Mouse (Mus musculus) forebrain, embryonic 12.5 days (tissue): Measurements from ENCODE around the gene Scml4. TPM values are rescaled to one million over a fixed set of nuclear protein-coding genes. Genes with fewer than 3 reads are reported as not detected.

ENCODE experiments used
- ATAC-seq: fragments of 200-750 bp; cut with Nextera tagmentation; 2 replicates; pipeline ENCODE4 v1.8.0; 2017; ENCODE audit warnings: moderate TSS enrichment; ENCODE audit not compliant: low FRiP score
- H3K27ac ChIP-seq: fragments of 300-500 bp; sonication (generic); 2 replicates; pipeline ENCODE4 v1.5.1; 2016; ENCODE audit warnings: mild to moderate bottlenecking
- H3K27me3 ChIP-seq: fragments of 300-500 bp; sonication (generic); 2 replicates; pipeline ENCODE4 v1.6.1; 2016; ENCODE audit warnings: mild to moderate bottlenecking
- H3K36me3 ChIP-seq: fragments of 300-500 bp; sonication (generic); replicated peaks from 2 replicates; pipeline ENCODE4 v1.6.1; 2016; ENCODE audit warnings: mild to moderate bottlenecking
- H3K4me1 ChIP-seq: fragments of 300-500 bp; sonication (generic); 2 replicates; pipeline ENCODE4 v1.6.1; 2016
- H3K4me2 ChIP-seq: fragments of 300-500 bp; sonication (generic); 2 replicates; pipeline ENCODE4 v1.6.1; 2016; ENCODE audit warnings: mild to moderate bottlenecking, moderate library complexity
- H3K4me3 ChIP-seq: fragments of 300-500 bp; sonication (generic); replicated peaks from 2 replicates; pipeline ENCODE4 v1.5.1; 2016; ENCODE audit warnings: mild to moderate bottlenecking
- H3K9ac ChIP-seq: fragments of 300-500 bp; sonication (generic); 2 replicates; pipeline ENCODE4 v1.6.1; 2016; ENCODE audit warnings: mild to moderate bottlenecking
- H3K9me3 ChIP-seq: fragments of 300-500 bp; sonication (generic); 2 replicates; pipeline ENCODE4 v1.6.1; 2016
- WGBS: fragments of 180-500 bp; shearing (Covaris S2); methylation state at CpG from one replicate; pipeline ENCODE4 v1.1.7; 2016; 5-methylcytosine and 5-hydroxymethylcytosine counted together
- polyA plus RNA-seq: library from polyadenylated mRNA; unstranded; fragments of >200 nt; fragmentation: Nextera tagmentation; extraction: Ambion mirVana; gene quantifications from 2 replicates; pipeline ENCODE4 v1.2.1, GENCODE M21; 2016

Scml4 gene
- polyA plus RNA-seq, 1 experiment from 2014 or later: 3.0 TPM

- Histone ChIP-seq H3K9ac (no peak overlapping the region), H3K4me3 (no peak overlapping the region), H3K4me2 (no peak overlapping the region), H3K27me3 (peaks cover 12% of the 10 kb centered on the region), H3K9me3 (no peaks in the 10 kb centered on the region), H3K27ac (no peak overlapping the region), H3K4me1 (peaks cover 14% of the 10 kb centered on the region), H3K36me3 (no peaks in the 10 kb centered on the region)
- WGBS: 71% methylated on average over 6 of the region's 6 CpGs
- ATAC-seq: no peak
Measured at GRCm38 (mm10) chr10:42961771-42962170, 101.6 kb downstream of the Scml4 start.

DNA sequence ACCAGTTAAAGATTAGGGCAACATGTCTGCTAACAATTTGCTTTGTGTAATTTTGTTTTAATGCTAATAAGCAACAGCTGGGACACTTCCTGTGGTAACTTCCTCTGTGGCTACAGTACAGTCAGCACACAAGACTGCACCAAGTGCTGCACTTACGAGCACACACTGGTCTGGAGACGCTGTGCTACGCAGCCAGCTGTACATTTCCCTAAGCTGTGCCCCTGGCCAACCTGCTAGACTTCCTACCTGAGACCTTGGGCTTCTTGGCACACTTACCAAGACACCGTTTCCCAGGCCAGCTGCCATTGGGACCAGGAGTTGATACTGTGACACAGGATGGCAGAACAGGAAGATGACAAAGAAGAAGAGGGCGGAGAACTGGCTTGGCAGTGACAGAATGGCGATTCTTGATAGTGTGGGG lies 102.0 kb downstream of the Scml4 start:
- H3K4me2 ChIP-seq: no peak overlapping the region
- ATAC-seq: no peak
- H3K9ac ChIP-seq: no peak overlapping the region
- H3K36me3 ChIP-seq: no peaks in the 10 kb centered on the region
- H3K27ac ChIP-seq: no peak overlapping the region
- peaks cover 7% of the 10 kb centered on the region for H3K27me3 ChIP-seq
- WGBS: 85% methylated on average over 6 of the region's 6 CpGs
- H3K4me1 ChIP-seq: peaks cover 14% of the 10 kb centered on the region
- H3K4me3 ChIP-seq: no peak overlapping the region
- H3K9me3 ChIP-seq: no peaks in the 10 kb centered on the region

DNA sequence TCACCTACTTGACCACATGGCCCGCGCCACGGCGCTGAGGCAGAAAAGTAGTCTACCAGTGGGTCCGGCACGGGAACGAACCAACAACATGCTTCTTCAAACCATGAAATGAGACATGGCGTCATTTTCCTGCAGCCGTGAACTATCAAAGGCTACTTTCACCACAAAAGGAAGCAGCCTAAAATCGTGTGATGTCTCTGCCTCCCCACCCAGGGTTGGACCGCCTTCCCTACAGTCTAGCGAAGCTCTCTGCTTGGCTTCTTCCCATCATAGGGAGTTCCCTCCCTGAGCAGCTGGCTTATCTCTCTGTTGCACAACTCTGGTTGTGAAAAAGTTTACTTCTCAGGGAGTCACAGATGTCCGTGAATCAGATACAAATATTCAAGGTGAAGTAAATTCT lies 102.5 kb downstream of the Scml4 start:
- H3K27ac ChIP-seq: no peak overlapping the region
- H3K36me3 ChIP-seq: no peaks in the 10 kb centered on the region
- H3K9ac ChIP-seq: no peak overlapping the region
- WGBS: 94% methylated on average over 13 of the region's 13 CpGs
- no peaks in the 10 kb centered on the region for H3K9me3 ChIP-seq
- no peak for ATAC-seq
- H3K27me3 ChIP-seq: peaks cover 3% of the 10 kb centered on the region
- no peak overlapping the region for H3K4me3 ChIP-seq
- no peak overlapping the region for H3K4me2 ChIP-seq
- peaks cover 14% of the 10 kb centered on the region for H3K4me1 ChIP-seq

DNA sequence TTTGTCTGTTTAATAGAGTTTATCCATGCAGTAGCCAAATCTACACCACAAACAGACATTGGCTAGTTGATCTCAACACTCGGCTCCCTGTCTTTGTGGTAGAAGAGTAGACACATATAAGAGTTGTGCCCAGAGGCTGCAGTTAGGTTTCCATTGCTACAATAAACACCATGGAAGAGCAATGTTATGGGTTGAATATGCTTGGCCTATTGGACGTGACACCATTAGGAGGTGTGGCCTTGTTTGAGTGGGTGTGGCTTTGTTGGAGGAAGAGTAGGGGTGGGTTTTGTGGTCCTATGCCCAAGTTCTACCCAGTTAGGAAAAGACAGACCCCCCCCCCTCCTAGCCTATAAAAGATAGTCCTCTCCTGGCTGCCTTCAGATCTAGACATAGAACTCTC lies 102.9 kb downstream of the Scml4 start:
- no peak overlapping the region for H3K4me3 ChIP-seq
- H3K27ac ChIP-seq: no peak overlapping the region
- 91% methylated on average over 2 of the region's 2 CpGs for WGBS
- H3K36me3 ChIP-seq: no peaks in the 10 kb centered on the region
- no peak overlapping the region for H3K9ac ChIP-seq
- H3K9me3 ChIP-seq: no peaks in the 10 kb centered on the region
- H3K27me3 ChIP-seq: no peaks in the 10 kb centered on the region
- no peak for ATAC-seq
- no peak overlapping the region for H3K4me2 ChIP-seq
- peaks cover 11% of the 10 kb centered on the region for H3K4me1 ChIP-seq

DNA sequence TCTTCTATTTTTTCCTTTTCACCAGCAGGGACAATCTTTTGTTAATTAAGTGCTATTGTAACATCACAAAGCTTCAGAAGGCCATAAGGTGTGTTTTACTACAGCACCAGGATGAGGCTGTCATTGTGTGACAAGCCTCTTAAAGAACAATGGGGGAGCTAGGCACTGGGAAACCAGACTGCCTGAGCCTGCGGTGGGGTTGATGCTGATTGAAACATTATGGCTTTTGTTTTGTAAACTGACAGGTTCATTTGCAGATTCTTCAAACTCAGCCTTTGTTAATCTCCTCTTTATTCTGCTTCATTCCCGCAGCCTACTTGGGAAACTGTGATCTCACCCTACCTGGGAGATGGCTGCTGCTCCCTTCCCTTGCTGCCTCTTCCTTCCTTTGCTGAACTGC lies 108.2 kb downstream of the Scml4 start:
- H3K4me1 ChIP-seq: peaks cover 20% of the 10 kb centered on the region
- no peak overlapping the region for H3K4me2 ChIP-seq
- H3K36me3 ChIP-seq: no peaks in the 10 kb centered on the region
- H3K27ac ChIP-seq: 0 out of 2 replicates have a peak overlapping the region, but pooled peaks have one; percentile 46
- 2% methylated on average over 2 of the region's 2 CpGs for WGBS
- H3K9me3 ChIP-seq: no peaks in the 10 kb centered on the region
- no peak overlapping the region for H3K4me3 ChIP-seq
- no peak for ATAC-seq
- no peaks in the 10 kb centered on the region for H3K27me3 ChIP-seq
- no peak overlapping the region for H3K9ac ChIP-seq

- H3K9me3 ChIP-seq: no peaks in the 10 kb centered on the region
- no peak overlapping the region for H3K27ac ChIP-seq
- no peak overlapping the region for H3K9ac ChIP-seq
- H3K36me3 ChIP-seq: no peaks in the 10 kb centered on the region
- H3K27me3 ChIP-seq: peaks cover 14% of the 10 kb centered on the region
- H3K4me3 ChIP-seq: no peak overlapping the region
- WGBS: 27% methylated on average over 18 of the region's 18 CpGs
- peaks cover 20% of the 10 kb centered on the region for H3K4me1 ChIP-seq
- 0 out of 2 replicates have a peak overlapping the region, but pooled peaks have one; percentile 0 for H3K4me2 ChIP-seq
- ATAC-seq: peak; percentile 69
Measured at GRCm38 (mm10) chr10:42972504-42973172, 112.5 kb downstream of the Scml4 start.

DNA sequence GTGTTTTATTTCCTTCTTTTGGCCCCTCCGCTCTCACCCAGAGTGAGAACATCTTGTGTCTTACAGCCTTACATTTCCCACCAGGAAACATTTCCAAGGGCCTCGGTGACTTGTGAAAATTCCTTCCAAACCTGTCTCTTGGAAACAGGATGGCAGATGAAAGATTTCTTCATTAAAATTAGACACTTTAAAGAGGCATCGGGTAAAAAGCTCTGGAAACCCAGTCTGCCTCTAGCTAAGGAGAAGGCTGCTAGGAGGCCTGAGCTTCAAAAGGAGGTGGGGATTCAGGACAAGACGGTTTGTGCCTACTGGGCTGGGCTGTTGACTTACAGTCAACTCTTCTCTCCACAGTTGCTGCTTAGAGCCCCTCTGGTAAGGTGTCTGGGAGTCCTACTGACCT lies 113.4 kb downstream of the Scml4 start:
- no peak overlapping the region for H3K4me2 ChIP-seq
- WGBS: 71% methylated on average over 4 of the region's 4 CpGs
- no peaks in the 10 kb centered on the region for H3K9me3 ChIP-seq
- H3K9ac ChIP-seq: no peak overlapping the region
- H3K27ac ChIP-seq: no peak overlapping the region
- no peak for ATAC-seq
- H3K36me3 ChIP-seq: no peaks in the 10 kb centered on the region
- peaks cover 14% of the 10 kb centered on the region for H3K27me3 ChIP-seq
- H3K4me1 ChIP-seq: peaks cover 16% of the 10 kb centered on the region
- no peak overlapping the region for H3K4me3 ChIP-seq

DNA sequence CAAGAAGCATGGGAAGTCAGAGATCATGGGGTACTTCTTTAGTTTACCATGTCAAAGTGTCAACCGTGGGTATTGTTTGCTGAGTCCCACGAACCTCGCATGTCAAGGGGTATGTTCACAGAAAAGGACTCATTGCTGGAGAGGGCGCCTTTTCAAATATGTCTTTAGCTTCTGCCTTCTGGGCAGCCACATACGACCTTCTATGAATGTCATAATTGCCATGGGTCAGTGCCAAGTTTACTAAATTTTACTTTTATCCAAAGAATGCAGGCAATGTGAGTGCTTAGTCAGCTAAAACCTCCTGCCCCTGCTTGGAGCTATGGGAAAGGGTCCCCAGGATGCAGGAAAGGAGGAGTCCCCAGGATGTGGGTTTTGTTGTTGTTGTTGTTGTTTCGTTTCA lies 116.4 kb downstream of the Scml4 start:
- Histone ChIP-seq H3K36me3 (no peaks in the 10 kb centered on the region), H3K9ac (no peak overlapping the region), H3K27me3 (peaks cover 21% of the 10 kb centered on the region), H3K9me3 (no peaks in the 10 kb centered on the region), H3K4me2 (no peak overlapping the region), H3K4me1 (no peaks in the 10 kb centered on the region; the same call in 1 of the 2 replicates), H3K27ac (no peak overlapping the region), H3K4me3 (no peak overlapping the region)
- ATAC-seq: no peak
- WGBS: 86% methylated on average over 6 of the region's 6 CpGs

DNA sequence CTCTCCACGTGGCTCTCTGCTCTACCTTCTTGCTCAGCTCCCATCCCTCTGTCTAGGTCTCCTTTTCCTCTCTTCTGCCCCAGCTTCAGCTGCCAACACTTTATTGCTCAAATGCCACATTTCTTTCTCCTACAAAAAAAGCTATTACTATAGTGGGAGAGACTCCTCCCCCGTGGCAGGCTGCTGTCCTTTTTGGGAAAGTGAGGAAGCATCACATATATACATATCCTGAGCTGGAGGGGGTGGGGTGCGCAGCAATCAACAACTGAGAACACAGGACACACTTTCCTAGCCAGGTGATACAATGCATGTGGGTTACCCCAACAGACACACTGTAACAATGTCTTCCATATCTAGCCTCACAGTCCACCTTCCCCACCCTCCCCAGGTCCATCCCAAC lies 118.2 kb downstream of the Scml4 start:
- no peak overlapping the region for H3K27ac ChIP-seq
- no peaks in the 10 kb centered on the region for H3K9me3 ChIP-seq
- H3K4me2 ChIP-seq: no peak overlapping the region
- 57% methylated on average over 3 of the region's 3 CpGs for WGBS
- H3K4me1 ChIP-seq: no peaks in the 10 kb centered on the region; the same call in 1 of the 2 replicates
- H3K4me3 ChIP-seq: no peak overlapping the region
- peaks cover 21% of the 10 kb centered on the region for H3K27me3 ChIP-seq
- H3K9ac ChIP-seq: no peak overlapping the region
- no peak for ATAC-seq
- no peaks in the 10 kb centered on the region for H3K36me3 ChIP-seq

- WGBS: 70% methylated on average over 7 of the region's 7 CpGs
- Histone ChIP-seq H3K4me2 (no peak overlapping the region), H3K9ac (no peak overlapping the region), H3K36me3 (no peaks in the 10 kb centered on the region), H3K9me3 (no peaks in the 10 kb centered on the region), H3K4me1 (no peaks in the 10 kb centered on the region; the same call in 1 of the 2 replicates), H3K27ac (no peak overlapping the region), H3K27me3 (0 out of 2 replicates have a peak, but pooled peaks cover 7% of the 10 kb centered on the region), H3K4me3 (no peak overlapping the region)
- ATAC-seq: no peak
Measured at GRCm38 (mm10) chr10:42980999-42981757, 121.0 kb downstream of the Scml4 start.

DNA sequence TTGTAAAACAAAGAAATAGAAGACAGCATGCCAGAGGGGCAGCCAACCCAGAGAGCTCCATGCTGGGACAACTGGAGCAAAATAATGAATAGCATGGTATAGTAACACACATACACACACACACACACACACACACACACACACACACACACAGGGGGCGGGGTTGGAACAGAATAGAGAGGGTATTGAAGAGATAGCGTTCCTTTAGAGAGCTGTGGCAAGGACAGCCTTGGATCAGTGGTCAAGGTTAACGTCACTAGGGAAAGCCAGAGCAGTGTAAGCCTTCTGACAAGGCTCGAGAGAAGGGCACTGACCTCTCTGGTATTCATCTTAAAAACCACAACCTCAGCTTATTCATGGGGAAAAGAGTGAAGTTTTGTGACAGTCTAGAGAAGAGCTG lies 124.7 kb downstream of the Scml4 start:
- 0 out of 2 replicates have a peak, but pooled peaks cover 2% of the 10 kb centered on the region for H3K27me3 ChIP-seq
- no peak overlapping the region for H3K4me3 ChIP-seq
- no peaks in the 10 kb centered on the region for H3K9me3 ChIP-seq
- WGBS: 68% methylated on average over 4 of the region's 4 CpGs
- no peak overlapping the region for H3K27ac ChIP-seq
- ATAC-seq: no peak
- H3K4me1 ChIP-seq: peaks cover 5% of the 10 kb centered on the region; the same call in 1 of the 2 replicates
- no peak overlapping the region for H3K4me2 ChIP-seq
- H3K36me3 ChIP-seq: no peaks in the 10 kb centered on the region
- no peak overlapping the region for H3K9ac ChIP-seq

GRCm38 (mm10) chr10:42987594-42988052 lies 127.5 kb downstream of the Scml4 start:
- H3K4me1 ChIP-seq: peaks cover 13% of the 10 kb centered on the region; the same call in 1 of the 2 replicates
- no peaks in the 10 kb centered on the region for H3K36me3 ChIP-seq
- peaks cover 4% of the 10 kb centered on the region; the same call in 1 of the 2 replicates for H3K27me3 ChIP-seq
- ATAC-seq: peak; percentile 67
- no peak overlapping the region for H3K27ac ChIP-seq
- no peak overlapping the region for H3K9ac ChIP-seq
- no peak overlapping the region for H3K4me3 ChIP-seq
- WGBS: 19% methylated on average over 6 of the region's 6 CpGs
- no peak overlapping the region for H3K4me2 ChIP-seq
- H3K9me3 ChIP-seq: no peaks in the 10 kb centered on the region
